Mouse (Mus musculus) heart, embryonic 10.5 days (tissue): ENCODE measurements around the gene Gramd1a. TPM values are rescaled to one million over a fixed set of nuclear protein-coding genes. Genes with fewer than 3 reads are reported as not detected.
A peak's percentile ranks its signal among the peaks of the same experiment; 100 is the strongest.

Source experiments
- DNase-seq: peaks from one replicate; pipeline ENCODE4 v3.0.0-alpha.2; 2017; ENCODE audit warnings: low spot score
- H3K27ac ChIP-seq: fragments of 300-500 bp; sonication (generic); 2 replicates; pipeline ENCODE4 v1.5.1; 2016; ENCODE audit warnings: mild to moderate bottlenecking
- H3K27me3 ChIP-seq: fragments of 300-500 bp; sonication (generic); 2 replicates; pipeline ENCODE4 v1.6.1; 2016; ENCODE audit warnings: mild to moderate bottlenecking; ENCODE audit not compliant: poor library complexity, insufficient read depth, severe bottlenecking
- H3K36me3 ChIP-seq: fragments of 300-500 bp; sonication (generic); 2 replicates; pipeline ENCODE4 v1.6.1; 2016; ENCODE audit warnings: mild to moderate bottlenecking, moderate library complexity
- H3K4me1 ChIP-seq: fragments of 300-500 bp; sonication (generic); 2 replicates; pipeline ENCODE4 v1.6.1; 2016; ENCODE audit warnings: mild to moderate bottlenecking
- H3K4me3 ChIP-seq: fragments of 300-500 bp; sonication (generic); 2 replicates; pipeline ENCODE4 v1.5.1; 2016; ENCODE audit warnings: mild to moderate bottlenecking, moderate library complexity
- H3K9me3 ChIP-seq: fragments of 300-500 bp; sonication (generic); 2 replicates; pipeline ENCODE4 v1.6.1; 2016; ENCODE audit warnings: mild to moderate bottlenecking, moderate library complexity
- WGBS: fragments of 180-500 bp; shearing (Covaris S2); methylation state at CpG from one replicate; pipeline ENCODE4 v1.1.7; 2016; 5-methylcytosine and 5-hydroxymethylcytosine counted together
- polyA plus RNA-seq: library from polyadenylated mRNA; unstranded; fragments of >200 nt; fragmentation: Nextera tagmentation; extraction: Ambion mirVana; gene quantifications from 2 replicates; pipeline ENCODE4 v1.2.1, GENCODE M21; 2016

The Gramd1a gene
- polyA plus RNA-seq, 1 experiment from 2014 or later, result 70.9 TPM

GRCm38 (mm10) chr7:31114646-31115045 is 41.0 kb downstream of the Gramd1a start:
- Histone ChIP-seq H3K27ac (peak overlapping the region; percentile 86), H3K4me1 (peaks cover 55% of the 10 kb centered on the region), H3K27me3 (no peaks in the 10 kb centered on the region), H3K36me3 (no peaks in the 10 kb centered on the region), H3K9me3 (no peaks in the 10 kb centered on the region), H3K4me3 (peak overlapping the region; percentile 42; the same call in 1 of the 2 replicates)
- 62% methylated on average over 10 of the region's 10 CpGs for WGBS
- DNase-seq, result no peak

GRCm38 (mm10) chr7:31113800-31114199 is 41.9 kb downstream of the Gramd1a start:
- Histone ChIP-seq H3K4me3 (no peak overlapping the region), H3K4me1 (peaks cover 62% of the 10 kb centered on the region), H3K36me3 (no peaks in the 10 kb centered on the region), H3K27me3 (no peaks in the 10 kb centered on the region), H3K9me3 (no peaks in the 10 kb centered on the region), H3K27ac (0 out of 2 replicates have a peak overlapping the region, but pooled peaks have one; percentile 5)
- whole genome bisulfite sequencing, result 70% methylated on average over 6 of the region's 6 CpGs
- no peak for DNase-seq

GRCm38 (mm10) chr7:31112036-31112435 is 43.7 kb downstream of the Gramd1a start:
- no peaks in the 10 kb centered on the region for H3K27me3 ChIP-seq
- DNase-seq, result no peak
- peak overlapping the region; percentile 23; the same call in 1 of the 2 replicates for H3K27ac ChIP-seq
- 40% methylated on average over 4 of the region's 4 CpGs for WGBS
- H3K36me3 ChIP-seq, result no peaks in the 10 kb centered on the region
- no peaks in the 10 kb centered on the region for H3K9me3 ChIP-seq
- no peak overlapping the region for H3K4me3 ChIP-seq
- peaks cover 60% of the 10 kb centered on the region for H3K4me1 ChIP-seq

GRCm38 (mm10) chr7:31110861-31111385 is 44.8 kb downstream of the Gramd1a start:
- no peaks in the 10 kb centered on the region for H3K9me3 ChIP-seq

GRCm38 (mm10) chr7:31109796-31110195 is 45.9 kb downstream of the Gramd1a start:
- no peaks in the 10 kb centered on the region for H3K36me3 ChIP-seq

More at GRCm38 (mm10) chr7:31110861-31111385, 44.8 kb downstream of the Gramd1a start:
- no peak overlapping the region for H3K27ac ChIP-seq
- no peak overlapping the region for H3K4me3 ChIP-seq
- no peaks in the 10 kb centered on the region for H3K36me3 ChIP-seq
- no peak for DNase-seq
- WGBS, result 70% methylated on average over 15 of the region's 15 CpGs
- no peaks in the 10 kb centered on the region for H3K27me3 ChIP-seq
- H3K4me1 ChIP-seq, result peaks cover 48% of the 10 kb centered on the region

GRCm38 (mm10) chr7:31109091-31109490 is 46.6 kb downstream of the Gramd1a start:
- 38% methylated on average over 7 of the region's 7 CpGs for WGBS
- Histone ChIP-seq H3K36me3 (no peaks in the 10 kb centered on the region), H3K27me3 (peaks cover 6% of the 10 kb centered on the region; the same call in 1 of the 2 replicates), H3K4me3 (no peak overlapping the region), H3K4me1 (peaks cover 39% of the 10 kb centered on the region), H3K9me3 (no peaks in the 10 kb centered on the region), H3K27ac (no peak overlapping the region)
- DNase-seq, result no peak

More at GRCm38 (mm10) chr7:31109796-31110195, 45.9 kb downstream of the Gramd1a start:
- H3K9me3 ChIP-seq, result no peaks in the 10 kb centered on the region
- peaks cover 43% of the 10 kb centered on the region for H3K4me1 ChIP-seq
- DNase-seq, result no peak
- H3K27ac ChIP-seq, result no peak overlapping the region
- WGBS, result 80% methylated on average over 5 of the region's 5 CpGs
- no peak overlapping the region for H3K4me3 ChIP-seq
- no peaks in the 10 kb centered on the region for H3K27me3 ChIP-seq

GRCm38 (mm10) chr7:31107781-31108180 is 47.9 kb downstream of the Gramd1a start:
- H3K9me3 ChIP-seq, result no peaks in the 10 kb centered on the region
- H3K4me1 ChIP-seq, result peaks cover 32% of the 10 kb centered on the region
- WGBS, result 87% methylated on average over 11 of the region's 11 CpGs
- no peak overlapping the region for H3K4me3 ChIP-seq
- H3K27ac ChIP-seq, result no peak overlapping the region
- H3K27me3 ChIP-seq, result peaks cover 19% of the 10 kb centered on the region
- no peak for DNase-seq
- no peaks in the 10 kb centered on the region for H3K36me3 ChIP-seq

GRCm38 (mm10) chr7:31106166-31106565 is 49.5 kb downstream of the Gramd1a start:
- WGBS, result 54% methylated on average over 3 of the region's 3 CpGs
- peaks cover 22% of the 10 kb centered on the region for H3K4me1 ChIP-seq
- H3K27ac ChIP-seq, result no peak overlapping the region
- H3K4me3 ChIP-seq, result no peak overlapping the region
- H3K9me3 ChIP-seq, result no peaks in the 10 kb centered on the region
- peaks cover 27% of the 10 kb centered on the region for H3K27me3 ChIP-seq
- no peak for DNase-seq
- no peaks in the 10 kb centered on the region for H3K36me3 ChIP-seq

- Histone ChIP-seq H3K36me3 (no peaks in the 10 kb centered on the region), H3K4me3 (no peak overlapping the region), H3K4me1 (peaks cover 18% of the 10 kb centered on the region), H3K27me3 (peaks cover 27% of the 10 kb centered on the region), H3K9me3 (no peaks in the 10 kb centered on the region), H3K27ac (peak overlapping the region; percentile 49)
- DNase-seq, result no peak
- 38% methylated on average over 15 of the region's 15 CpGs for WGBS
Measured at GRCm38 (mm10) chr7:31105061-31105768, 50.5 kb downstream of the Gramd1a start.

GRCm38 (mm10) chr7:31100786-31101185 is 54.9 kb downstream of the Gramd1a start:
- Histone ChIP-seq H3K27ac (no peak overlapping the region), H3K4me1 (peaks cover 11% of the 10 kb centered on the region; the same call in 1 of the 2 replicates), H3K27me3 (peaks cover 27% of the 10 kb centered on the region), H3K36me3 (no peaks in the 10 kb centered on the region), H3K4me3 (no peak overlapping the region), H3K9me3 (no peaks in the 10 kb centered on the region)
- WGBS, result 75% methylated on average over 14 of the region's 14 CpGs
- DNase-seq, result no peak

- Histone ChIP-seq H3K4me1 (peaks cover 4% of the 10 kb centered on the region; the same call in 1 of the 2 replicates), H3K9me3 (no peaks in the 10 kb centered on the region), H3K27me3 (peaks cover 26% of the 10 kb centered on the region), H3K36me3 (no peaks in the 10 kb centered on the region), H3K27ac (no peak overlapping the region), H3K4me3 (no peak overlapping the region)
- 88% methylated on average over 6 of the region's 6 CpGs for WGBS
- DNase-seq, result no peak
Measured at GRCm38 (mm10) chr7:31099612-31099982, 56.1 kb downstream of the Gramd1a start.

- 76% methylated on average over 22 of the region's 22 CpGs for WGBS
- H3K36me3 ChIP-seq, result no peaks in the 10 kb centered on the region
- peaks cover 3% of the 10 kb centered on the region; the same call in 1 of the 2 replicates for H3K4me1 ChIP-seq
- H3K27me3 ChIP-seq, result peaks cover 21% of the 10 kb centered on the region
- H3K4me3 ChIP-seq, result no peak overlapping the region
- no peaks in the 10 kb centered on the region for H3K9me3 ChIP-seq
- DNase-seq, result no peak
- H3K27ac ChIP-seq, result no peak overlapping the region
Measured at GRCm38 (mm10) chr7:31098697-31099611, 56.7 kb downstream of the Gramd1a start.
